Mouse (Mus musculus) urinary bladder, adult 18-20 months (tissue): ENCODE results near the gene Fbxl17.

Source experiments
- DNase-seq, 2 experiments: peaks; one replicate each; pipeline ENCODE4 v3.0.0; 2022; ENCODE audit warnings: low spot score in 2 of 2, mixed read lengths in 2 of 2

Fbxl17 gene

GRCm38 (mm10) chr17:63053311-63053710 lies 446.5 kb downstream of the Fbxl17 start:
- no peak for DNase-seq

- DNase-seq, result no peak
Observed at GRCm38 (mm10) chr17:63046401-63046800, 453.4 kb downstream of the Fbxl17 start.

- no peak for DNase-seq
Observed at GRCm38 (mm10) chr17:63045297-63045696, 454.5 kb downstream of the Fbxl17 start.

GRCm38 (mm10) chr17:63043046-63043675 lies 456.7 kb downstream of the Fbxl17 start:
- no peak for DNase-seq

- no peak for DNase-seq
Observed at GRCm38 (mm10) chr17:63037562-63037961, 462.3 kb downstream of the Fbxl17 start.

- no peak for DNase-seq
Observed at GRCm38 (mm10) chr17:63033141-63033540, 466.7 kb downstream of the Fbxl17 start.

GRCm38 (mm10) chr17:63029105-63029504 lies 470.7 kb downstream of the Fbxl17 start:
- DNase-seq, result no peak

GRCm38 (mm10) chr17:63025238-63025637 lies 474.6 kb downstream of the Fbxl17 start:
- no peak for DNase-seq

- DNase-seq, result no peak
Observed at GRCm38 (mm10) chr17:63017605-63018167, 482.1 kb downstream of the Fbxl17 start.

GRCm38 (mm10) chr17:63012571-63012923 lies 487.3 kb downstream of the Fbxl17 start:
- DNase-seq, result no peak

GRCm38 (mm10) chr17:63011893-63012570 lies 487.8 kb downstream of the Fbxl17 start:
- DNase-seq, result no peak

GRCm38 (mm10) chr17:63010830-63011229 lies 489.0 kb downstream of the Fbxl17 start:
- no peak for DNase-seq

GRCm38 (mm10) chr17:63008788-63009187 lies 491.0 kb downstream of the Fbxl17 start:
- DNase-seq, result no peak

GRCm38 (mm10) chr17:63008277-63008676 lies 491.5 kb downstream of the Fbxl17 start:
- DNase-seq, result no peak

- DNase-seq, result no peak
Observed at GRCm38 (mm10) chr17:63007876-63008275, 491.9 kb downstream of the Fbxl17 start.
